Mouse (Mus musculus): Measurements from ENCODE around the gene Itfg2. TPM values are rescaled to one million over a fixed set of nuclear protein-coding genes. Genes with fewer than 3 reads are reported as not detected.
"Not testable (repeated sequence)": the region's sequence is repeated elsewhere in the genome, so short reads cannot be mapped to it uniquely, and the experiment has no call there.

Itfg2 gene
- polyA plus RNA-seq, 1 experiment from 2014 or later: 43.0 TPM

DNA sequence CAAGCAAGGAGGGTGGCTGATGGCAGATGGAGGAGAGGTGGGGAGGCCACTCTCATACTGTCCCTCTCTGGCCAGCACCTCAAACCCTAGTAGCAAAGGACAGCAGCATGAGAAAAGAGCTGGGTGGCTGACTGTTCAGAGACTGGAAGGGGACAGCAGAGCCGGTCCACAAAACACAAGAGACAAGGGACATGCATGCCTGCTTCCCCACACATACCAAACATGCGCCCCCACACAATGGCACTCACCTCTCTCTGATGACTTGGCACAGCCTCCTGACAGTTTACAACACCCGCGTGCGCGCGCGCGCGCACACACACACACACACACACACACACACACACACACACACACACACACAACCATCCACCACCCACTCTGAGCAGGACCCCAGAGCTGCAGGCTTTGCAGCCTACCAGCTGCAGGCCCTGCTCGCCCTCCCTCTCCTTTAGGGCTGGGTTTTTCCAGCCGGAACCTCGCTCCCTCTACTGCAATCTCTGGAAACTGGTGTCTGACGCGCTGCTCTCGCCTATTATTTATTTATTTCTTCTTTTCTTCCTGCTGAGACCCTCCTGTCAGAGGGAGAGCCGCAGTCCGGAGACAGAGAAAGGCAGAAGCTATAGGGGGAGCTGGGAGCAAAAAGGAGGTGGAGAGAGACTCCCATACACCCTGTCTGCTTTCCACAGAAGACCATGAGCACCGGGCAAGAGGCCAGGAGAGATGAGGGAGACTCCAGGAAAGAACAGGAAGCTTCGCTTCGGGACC lies 25.1 kb downstream of the Itfg2 start:
- Histone ChIP-seq H3K9me3 (ENCODE audit: control insufficient read depth, low read length) (no peaks in the 10 kb centered on the region), H3K27me3 (replicated peaks; ENCODE audit: control insufficient read depth, insufficient read depth, low read length) (no peaks in the 10 kb centered on the region), H3K4me1 (replicated peaks; ENCODE audit: control insufficient read depth, insufficient read depth, low read length) (peaks cover 6% of the 10 kb centered on the region), H3K36me3 (ENCODE audit: control insufficient read depth, insufficient read depth) (no peaks in the 10 kb centered on the region), H3K4me2 (ENCODE audit: low read length) (peak overlapping the region; percentile 51), H3K27ac (ENCODE audit: low read length) (peak overlapping the region; percentile 46), H3K9ac (replicated peaks; ENCODE audit: low read depth, low read length) (peak overlapping the region; percentile 56), H3K4me3 (replicated peaks; ENCODE audit: low read length) (peak overlapping the region; percentile 36)
- 33% methylated on average over 21 of the region's 21 CpGs for WGBS
- ATAC-seq: peak; percentile 85

DNA sequence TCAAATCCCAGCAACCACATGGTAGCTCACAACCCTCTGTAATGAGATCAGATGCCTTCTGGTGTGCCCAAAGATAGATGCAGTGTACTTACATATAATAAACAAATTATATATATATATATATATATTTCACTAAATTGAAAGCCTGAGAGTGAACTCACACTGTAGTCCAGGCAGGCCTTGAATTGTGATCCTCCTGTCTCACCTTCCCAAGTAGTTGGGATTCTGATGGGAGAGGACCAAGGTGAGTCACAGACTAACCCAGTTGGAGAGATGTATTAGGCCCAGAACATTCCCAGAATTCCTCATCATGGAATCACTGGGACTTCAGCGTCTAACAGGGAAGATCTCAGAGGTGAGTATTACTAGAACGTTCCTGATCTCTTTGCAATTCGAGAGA lies 25.7 kb downstream of the Itfg2 start, which contains the start of gene Nrip2:
Gene Nrip2 (plus strand): TSS at position 301 of the 400 bp plus-strand sequence.
- H3K4me1 ChIP-seq (replicated peaks; ENCODE audit: control insufficient read depth, insufficient read depth, low read length): peaks cover 6% of the 10 kb centered on the region
- H3K9me3 ChIP-seq (ENCODE audit: control insufficient read depth, low read length): no peaks in the 10 kb centered on the region
- H3K27me3 ChIP-seq (replicated peaks; ENCODE audit: control insufficient read depth, insufficient read depth, low read length): no peaks in the 10 kb centered on the region
- 78% methylated on average over 3 of the region's 3 CpGs for WGBS
- H3K27ac ChIP-seq (ENCODE audit: low read length): peak within 1 kb of the TSS; percentile 46
- peak within 1 kb of the TSS; percentile 51 for H3K4me2 ChIP-seq (ENCODE audit: low read length)
- H3K36me3 ChIP-seq (ENCODE audit: control insufficient read depth, insufficient read depth): no peaks in the 10 kb centered on the region
- no peak for ATAC-seq
- peak within 1 kb of the TSS; percentile 56 for H3K9ac ChIP-seq (replicated peaks; ENCODE audit: low read depth, low read length)
- H3K4me3 ChIP-seq (replicated peaks; ENCODE audit: low read length): peak within 1 kb of the TSS; percentile 36

DNA sequence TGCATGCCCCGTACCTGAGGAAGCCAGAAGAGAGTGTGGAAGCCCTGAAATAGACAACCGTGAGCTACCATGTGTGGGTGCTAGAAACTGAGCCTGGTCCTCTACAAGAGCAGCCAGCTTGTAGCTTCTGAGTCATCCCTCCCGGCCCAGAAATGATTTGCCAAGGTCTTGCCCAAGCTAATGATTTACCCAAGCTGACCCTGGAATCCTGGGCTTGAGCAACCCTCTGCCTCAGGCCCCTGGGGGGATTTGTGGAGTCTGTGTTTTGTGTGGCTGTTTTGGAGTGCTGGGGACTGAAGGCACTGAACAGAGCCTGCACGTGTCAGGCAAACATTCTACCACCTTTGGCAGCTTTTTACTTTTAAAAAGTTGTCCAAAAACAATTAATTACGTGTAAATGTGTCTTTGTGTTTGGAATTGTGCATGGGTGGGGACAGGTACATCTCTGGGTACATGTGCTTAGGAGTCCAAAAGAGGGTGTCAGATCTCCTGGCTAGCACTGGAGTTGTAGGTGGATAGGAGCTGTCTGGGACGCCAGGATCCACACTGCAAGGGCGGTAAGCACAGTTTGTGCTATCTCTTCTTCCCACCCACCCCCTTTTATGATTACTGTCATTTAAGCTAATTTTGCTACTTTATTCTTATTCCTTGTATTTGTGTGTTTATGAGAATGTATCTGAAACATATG lies 27.0 kb downstream of the Itfg2 start:
- H3K4me1 ChIP-seq (replicated peaks; ENCODE audit: control insufficient read depth, insufficient read depth, low read length): peaks cover 6% of the 10 kb centered on the region
- H3K9ac ChIP-seq (replicated peaks; ENCODE audit: low read depth, low read length): no peak overlapping the region
- no peaks in the 10 kb centered on the region for H3K27me3 ChIP-seq (replicated peaks; ENCODE audit: control insufficient read depth, insufficient read depth, low read length)
- no peak overlapping the region for H3K4me2 ChIP-seq (ENCODE audit: low read length)
- ATAC-seq: no peak
- H3K27ac ChIP-seq (ENCODE audit: low read length): no peak overlapping the region
- no peaks in the 10 kb centered on the region for H3K36me3 ChIP-seq (ENCODE audit: control insufficient read depth, insufficient read depth)
- H3K9me3 ChIP-seq (ENCODE audit: control insufficient read depth, low read length): no peaks in the 10 kb centered on the region
- H3K4me3 ChIP-seq (replicated peaks; ENCODE audit: low read length): no peak overlapping the region
- WGBS: 76% methylated on average over 7 of the region's 7 CpGs

DNA sequence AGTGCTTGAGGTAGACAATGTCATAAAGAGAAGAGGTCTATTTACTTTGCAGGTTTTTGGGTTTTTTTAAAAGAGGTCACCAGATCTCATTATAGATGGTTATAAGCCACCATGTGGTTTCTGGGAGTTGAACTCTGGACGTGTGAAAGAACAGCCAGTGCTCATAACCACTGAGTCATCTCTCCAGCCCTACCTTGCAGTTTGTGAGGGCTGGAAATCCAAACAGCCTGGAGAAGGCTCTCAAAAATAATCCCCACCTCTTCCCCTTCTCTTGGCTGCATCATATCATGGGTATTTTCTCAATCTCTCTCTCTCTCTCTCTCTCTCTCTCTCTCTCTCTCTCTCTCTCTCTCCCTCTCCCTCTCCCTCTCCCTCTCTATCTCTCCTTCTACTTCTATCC lies 34.0 kb downstream of the Itfg2 start:
- ATAC-seq: no peak
- H3K27ac ChIP-seq (ENCODE audit: low read length): no peak overlapping the region
- no peaks in the 10 kb centered on the region for H3K27me3 ChIP-seq (replicated peaks; ENCODE audit: control insufficient read depth, insufficient read depth, low read length)
- H3K4me2 ChIP-seq (ENCODE audit: low read length): no peak overlapping the region
- no peaks in the 10 kb centered on the region for H3K36me3 ChIP-seq (ENCODE audit: control insufficient read depth, insufficient read depth)
- no peaks in the 10 kb centered on the region for H3K9me3 ChIP-seq (ENCODE audit: control insufficient read depth, low read length)
- WGBS: 83% methylated on average over 1 of the region's 1 CpGs
- no peak overlapping the region for H3K4me3 ChIP-seq (replicated peaks; ENCODE audit: low read length)
- no peak overlapping the region for H3K9ac ChIP-seq (replicated peaks; ENCODE audit: low read depth, low read length)
- H3K4me1 ChIP-seq (replicated peaks; ENCODE audit: control insufficient read depth, insufficient read depth, low read length): no peaks in the 10 kb centered on the region

DNA sequence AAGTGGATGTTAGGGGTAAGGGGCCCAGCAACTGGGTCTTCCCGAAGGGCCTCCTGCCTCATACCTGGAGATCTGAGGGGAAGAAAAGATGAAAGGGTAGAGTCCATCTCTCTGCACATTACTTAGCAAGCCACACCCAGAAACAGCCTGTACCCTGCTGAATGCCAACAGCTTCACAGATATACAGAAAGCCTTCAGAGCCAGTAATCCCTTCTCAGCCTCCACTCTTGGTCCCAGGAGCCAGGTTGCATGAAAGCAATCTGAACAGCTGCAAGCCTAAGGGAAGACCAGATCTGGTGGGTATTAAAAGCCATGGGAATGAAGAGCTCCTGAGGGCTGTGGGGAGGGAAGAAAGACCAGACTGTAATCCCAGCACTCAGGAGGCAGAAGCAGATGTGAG lies 35.5 kb downstream of the Itfg2 start:
- no peak overlapping the region for H3K4me2 ChIP-seq (ENCODE audit: low read length)
- H3K9ac ChIP-seq (replicated peaks; ENCODE audit: low read depth, low read length): no peak overlapping the region
- no peak for ATAC-seq
- no peaks in the 10 kb centered on the region for H3K36me3 ChIP-seq (ENCODE audit: control insufficient read depth, insufficient read depth)
- H3K27me3 ChIP-seq (replicated peaks; ENCODE audit: control insufficient read depth, insufficient read depth, low read length): no peaks in the 10 kb centered on the region
- no peaks in the 10 kb centered on the region for H3K9me3 ChIP-seq (ENCODE audit: control insufficient read depth, low read length)
- WGBS: 84% methylated on average over 1 of the region's 1 CpGs
- no peak overlapping the region for H3K4me3 ChIP-seq (replicated peaks; ENCODE audit: low read length)
- no peaks in the 10 kb centered on the region for H3K4me1 ChIP-seq (replicated peaks; ENCODE audit: control insufficient read depth, insufficient read depth, low read length)
- H3K27ac ChIP-seq (ENCODE audit: low read length): no peak overlapping the region

DNA sequence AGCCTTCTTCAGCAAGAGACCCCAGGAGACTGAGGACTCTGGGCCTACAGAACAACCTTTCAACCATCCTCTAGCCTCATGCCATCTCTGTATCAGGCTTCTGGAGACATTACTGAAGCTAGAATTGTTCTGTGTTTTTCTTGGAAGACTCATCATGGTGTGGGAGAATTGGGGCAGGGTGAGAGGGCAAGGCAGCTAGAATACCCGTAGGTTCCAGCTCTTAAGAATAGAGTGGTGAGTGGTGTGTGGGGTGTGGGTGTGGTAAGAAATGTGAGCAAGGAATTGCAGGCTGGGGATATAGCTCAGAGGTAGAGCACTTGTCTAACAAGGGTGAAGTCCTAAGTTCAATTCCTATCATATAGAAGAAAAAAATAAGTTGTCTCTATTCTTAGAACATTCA lies 39.7 kb downstream of the Itfg2 start:
- Histone ChIP-seq H3K36me3 (ENCODE audit: control insufficient read depth, insufficient read depth) (no peaks in the 10 kb centered on the region), H3K4me3 (replicated peaks; ENCODE audit: low read length) (no peak overlapping the region), H3K27me3 (replicated peaks; ENCODE audit: control insufficient read depth, insufficient read depth, low read length) (no peaks in the 10 kb centered on the region), H3K4me1 (replicated peaks; ENCODE audit: control insufficient read depth, insufficient read depth, low read length) (no peaks in the 10 kb centered on the region), H3K9ac (replicated peaks; ENCODE audit: low read depth, low read length) (no peak overlapping the region), H3K27ac (ENCODE audit: low read length) (no peak overlapping the region), H3K4me2 (ENCODE audit: low read length) (no peak overlapping the region), H3K9me3 (ENCODE audit: control insufficient read depth, low read length) (no peaks in the 10 kb centered on the region)
- WGBS: 84% methylated on average over 1 of the region's 1 CpGs
- no peak for ATAC-seq

DNA sequence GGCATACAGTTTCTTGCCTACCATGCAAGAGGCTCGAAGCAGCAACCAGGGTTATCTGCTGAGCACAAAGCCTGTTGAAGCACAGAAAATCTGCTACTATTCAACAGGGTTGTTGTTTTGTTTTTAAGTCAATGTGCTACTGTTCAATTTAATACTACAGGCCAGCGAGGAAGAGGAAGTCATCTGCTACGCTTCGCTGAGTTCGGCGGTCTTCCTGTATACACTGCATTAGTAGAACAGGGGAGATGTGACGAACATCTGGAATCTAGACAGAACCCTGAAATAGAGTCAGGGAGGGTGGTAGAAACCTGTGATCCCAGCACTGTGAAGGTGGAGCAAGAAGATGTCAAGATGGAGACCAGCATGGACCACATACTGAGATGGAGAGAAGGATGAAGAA lies 41.0 kb downstream of the Itfg2 start:
- Histone ChIP-seq H3K4me3 (replicated peaks; ENCODE audit: low read length) (no peak overlapping the region), H3K4me2 (ENCODE audit: low read length) (no peak overlapping the region), H3K9me3 (ENCODE audit: control insufficient read depth, low read length) (no peaks in the 10 kb centered on the region), H3K27me3 (replicated peaks; ENCODE audit: control insufficient read depth, insufficient read depth, low read length) (no peaks in the 10 kb centered on the region), H3K36me3 (ENCODE audit: control insufficient read depth, insufficient read depth) (no peaks in the 10 kb centered on the region), H3K9ac (replicated peaks; ENCODE audit: low read depth, low read length) (no peak overlapping the region), H3K4me1 (replicated peaks; ENCODE audit: control insufficient read depth, insufficient read depth, low read length) (no peaks in the 10 kb centered on the region), H3K27ac (ENCODE audit: low read length) (no peak overlapping the region)
- WGBS: 79% methylated on average over 7 of the region's 7 CpGs
- no peak for ATAC-seq

DNA sequence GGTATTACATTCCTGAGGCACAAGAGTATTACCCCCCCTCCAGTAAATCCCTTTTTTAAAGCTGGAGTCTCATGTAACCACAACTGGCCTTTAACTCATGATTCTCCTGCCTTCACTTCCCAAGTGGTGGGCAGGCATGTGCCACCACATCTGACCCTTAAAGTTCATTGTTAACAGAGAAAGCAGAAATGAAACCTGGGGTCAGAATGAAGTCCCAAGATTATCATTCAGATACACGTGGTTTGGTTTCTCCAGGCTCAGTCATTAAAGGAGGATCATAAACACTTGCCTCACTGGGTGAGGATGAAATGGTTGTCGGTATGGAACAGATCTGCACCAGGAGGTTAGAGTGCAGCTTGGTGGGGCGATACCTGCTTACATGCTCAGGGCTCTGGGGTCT lies 43.5 kb downstream of the Itfg2 start:
- H3K4me3 ChIP-seq (replicated peaks; ENCODE audit: low read length): no peak overlapping the region
- H3K9me3 ChIP-seq (ENCODE audit: control insufficient read depth, low read length): no peaks in the 10 kb centered on the region
- H3K4me2 ChIP-seq (ENCODE audit: low read length): no peak overlapping the region
- WGBS: 77% methylated on average over 3 of the region's 3 CpGs
- ATAC-seq: no peak
- H3K27me3 ChIP-seq (replicated peaks; ENCODE audit: control insufficient read depth, insufficient read depth, low read length): no peaks in the 10 kb centered on the region
- no peaks in the 10 kb centered on the region for H3K36me3 ChIP-seq (ENCODE audit: control insufficient read depth, insufficient read depth)
- no peak overlapping the region for H3K9ac ChIP-seq (replicated peaks; ENCODE audit: low read depth, low read length)
- no peaks in the 10 kb centered on the region for H3K4me1 ChIP-seq (replicated peaks; ENCODE audit: control insufficient read depth, insufficient read depth, low read length)
- H3K27ac ChIP-seq (ENCODE audit: low read length): no peak overlapping the region

DNA sequence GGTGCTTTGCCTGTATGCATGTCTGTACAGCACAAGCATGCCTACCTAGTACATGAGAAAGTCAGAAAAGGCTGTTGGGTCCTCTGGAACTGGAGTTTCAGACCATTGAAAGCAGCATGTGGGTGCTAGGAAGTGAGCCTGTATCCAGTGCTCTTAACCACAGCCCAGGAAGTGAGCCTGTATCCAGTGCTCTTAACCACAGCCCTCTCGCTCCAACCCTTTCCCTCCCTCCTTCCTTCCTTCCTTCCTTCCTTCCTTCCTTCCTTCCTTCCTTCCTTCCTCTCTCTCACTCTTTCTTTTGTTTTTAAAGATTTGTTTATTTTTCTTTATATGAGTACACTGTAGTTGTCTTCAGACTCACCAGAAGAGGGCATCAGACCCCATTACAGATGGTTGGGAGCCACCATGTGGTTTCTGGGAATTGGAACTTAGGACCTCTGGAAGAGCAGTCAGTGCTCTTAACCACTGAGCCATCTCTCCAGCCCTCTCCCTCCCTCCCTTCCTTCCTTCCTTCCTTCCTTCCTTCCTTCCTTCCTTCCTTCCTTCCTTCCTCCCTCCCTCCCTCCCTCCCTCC lies 44.0 kb downstream of the Itfg2 start:
- WGBS: 71% methylated on average over 1 of the region's 1 CpGs
- not testable (repeated sequence) for H3K4me2 ChIP-seq (ENCODE audit: low read length); H3K4me1 ChIP-seq (replicated peaks; ENCODE audit: control insufficient read depth, insufficient read depth, low read length); H3K27me3 ChIP-seq (replicated peaks; ENCODE audit: control insufficient read depth, insufficient read depth, low read length); H3K4me3 ChIP-seq (replicated peaks; ENCODE audit: low read length); H3K9me3 ChIP-seq (ENCODE audit: control insufficient read depth, low read length); ATAC-seq; H3K36me3 ChIP-seq (ENCODE audit: control insufficient read depth, insufficient read depth); H3K9ac ChIP-seq (replicated peaks; ENCODE audit: low read depth, low read length); H3K27ac ChIP-seq (ENCODE audit: low read length)

All from forebrain, embryonic 16.5 days (tissue).